Mouse (Mus musculus) megakaryocyte, embryonic 14.5 days (primary cell): ENCODE data around the gene Gm20604.

ENCODE experiments used
- FLI1 ChIP-seq: IDR thresholded peaks from 2 replicates; pipeline ENCODE4 v1.6.1; 2012; ENCODE audit warnings: low read length, inconsistent platforms, mixed read lengths
- GATA1 ChIP-seq: IDR thresholded peaks from 3 replicates; pipeline ENCODE4 v1.6.1; 2012; ENCODE audit warnings: mixed read lengths, low read length, inconsistent platforms, borderline replicate concordance

- TF ChIP-seq GATA1 = no peak
- no peak for TF ChIP-seq FLI1
Measured at GRCm38 (mm10) chr12:102725146-102725545, 33.3 kb downstream of the Gm20604 start.
